Mouse (Mus musculus): ENCODE measurements at regions not wholly inside any gene's neighbourhood (a gene's known extent, or its start where the extent isn't known, plus 50 kb on each side); places are given as distances from the start of the nearest gene placed in this dataset.
"Not testable (repeated sequence)": the region's sequence is repeated elsewhere in the genome, so short reads cannot be mapped to it uniquely, and the experiment has no call there.

- DNase-seq (ENCODE audit: low spot score in 2 of 2) = peak; percentile 53 to 71
These were observed 68.3 kb downstream of the Hsp90b1 start for GRCm38 (mm10) chr10:86636953-86637376.

DNA sequence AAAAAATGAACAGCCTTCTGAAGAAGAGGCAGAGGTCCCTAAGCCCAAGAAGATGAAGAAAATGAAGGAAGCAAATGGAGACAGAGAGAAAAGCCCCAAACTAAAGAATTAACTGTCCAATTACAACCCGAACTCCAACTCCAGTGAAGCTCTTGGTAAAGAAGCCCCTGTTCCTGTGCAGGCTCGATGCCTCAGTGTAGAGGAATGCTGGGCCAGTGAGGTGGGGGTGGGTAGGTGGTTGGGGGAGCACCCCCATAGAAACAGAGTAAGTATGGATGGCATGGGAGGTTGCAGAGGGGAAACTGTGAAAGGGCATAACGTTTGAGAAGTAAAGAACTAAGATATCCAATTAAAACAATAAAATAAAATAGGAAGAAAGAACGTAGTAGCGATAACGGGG lies 68.8 kb downstream of the Hsp90b1 start:
- DNase-seq (ENCODE audit: low spot score in 2 of 2) = not testable (repeated sequence)

DNA sequence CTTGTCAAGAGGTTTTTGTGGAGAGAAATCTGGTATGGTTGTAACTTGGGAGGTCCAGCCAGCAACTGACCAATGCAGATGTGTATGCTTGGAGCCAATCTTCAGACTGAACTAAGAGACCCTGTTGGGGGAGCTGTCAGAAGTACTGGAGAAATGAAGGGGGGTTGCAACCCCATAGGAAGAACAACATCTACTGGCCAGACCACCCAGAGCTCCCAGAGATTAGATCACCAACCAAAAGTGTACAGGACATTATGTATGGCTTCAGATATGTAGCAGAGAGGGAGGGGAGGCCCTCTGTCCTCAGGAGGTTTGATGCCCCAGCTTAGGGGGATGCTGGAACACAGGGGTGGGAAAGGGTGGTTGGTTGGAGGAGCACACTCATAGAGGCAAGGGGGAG lies 78.6 kb downstream of the Hsp90b1 start:
- DNase-seq (ENCODE audit: low spot score in 2 of 2) = not testable (repeated sequence)

DNA sequence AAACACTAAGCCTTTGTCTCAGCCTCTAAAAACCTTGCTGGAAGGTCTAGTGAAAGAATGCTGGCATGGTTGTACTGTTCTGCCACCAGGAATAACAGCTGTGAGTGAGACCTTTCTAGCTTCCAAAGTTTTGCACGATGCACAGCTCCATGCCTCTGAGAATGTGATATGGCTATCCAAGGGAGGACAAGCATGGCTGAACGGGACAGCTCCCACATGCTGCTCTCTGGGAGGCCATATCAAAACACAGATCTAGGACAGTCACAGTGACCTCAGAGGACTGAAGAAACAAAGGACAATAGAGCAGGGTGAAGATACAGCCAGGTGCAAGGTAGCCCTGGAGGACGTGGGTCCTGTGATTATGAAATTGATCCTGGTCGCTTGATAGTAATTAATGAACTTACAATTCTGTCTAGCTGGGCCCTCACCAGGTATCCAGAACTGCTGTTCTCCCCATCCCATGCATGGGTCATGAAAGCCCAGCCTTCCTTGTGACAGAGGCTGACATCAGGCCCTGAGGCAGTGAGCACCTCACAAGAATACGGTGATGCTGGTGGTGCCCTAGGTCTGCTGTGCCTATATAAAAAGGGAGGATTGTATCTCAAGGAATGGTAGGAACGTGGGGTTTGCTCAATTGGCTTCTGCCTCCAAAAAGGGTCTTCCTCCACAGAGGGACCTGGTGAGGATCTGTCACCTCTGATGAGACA lies 87.2 kb downstream of the Hsp90b1 start:
- DNase-seq (ENCODE audit: low spot score in 2 of 2) = not testable (repeated sequence)

- not testable (repeated sequence) for DNase-seq (ENCODE audit: low spot score in 2 of 2)
These were observed 93.0 kb downstream of the Hsp90b1 start for GRCm38 (mm10) chr10:86612341-86612740.

DNA sequence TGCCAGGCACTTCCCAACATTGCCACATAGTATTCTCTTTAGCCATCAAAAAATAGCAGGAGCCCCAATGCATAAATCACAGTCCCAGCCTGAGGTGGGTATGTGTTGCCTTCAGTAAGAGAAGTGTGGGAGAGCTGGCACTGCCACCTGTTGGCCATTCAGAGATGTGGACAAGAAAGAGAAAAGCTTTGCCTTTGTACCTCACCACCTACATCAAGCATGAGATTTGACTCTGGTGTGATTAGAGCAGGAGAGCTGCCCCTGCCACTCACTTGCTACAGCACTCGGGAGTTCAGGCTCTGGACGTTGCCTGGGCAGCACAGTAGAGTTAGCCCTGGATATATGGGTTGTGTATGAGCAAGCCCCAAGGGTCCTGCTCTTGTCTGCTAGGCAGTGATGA lies 95.3 kb downstream of the Hsp90b1 start:
- peak in 1 of 2 experiments; percentile 2 for DNase-seq (ENCODE audit: low spot score in 2 of 2)

GRCm38 (mm10) chr10:86600843-86601242 lies 102.1 kb upstream of the Syn3 start:
- not testable (repeated sequence) for DNase-seq (ENCODE audit: low spot score in 2 of 2)

DNA sequence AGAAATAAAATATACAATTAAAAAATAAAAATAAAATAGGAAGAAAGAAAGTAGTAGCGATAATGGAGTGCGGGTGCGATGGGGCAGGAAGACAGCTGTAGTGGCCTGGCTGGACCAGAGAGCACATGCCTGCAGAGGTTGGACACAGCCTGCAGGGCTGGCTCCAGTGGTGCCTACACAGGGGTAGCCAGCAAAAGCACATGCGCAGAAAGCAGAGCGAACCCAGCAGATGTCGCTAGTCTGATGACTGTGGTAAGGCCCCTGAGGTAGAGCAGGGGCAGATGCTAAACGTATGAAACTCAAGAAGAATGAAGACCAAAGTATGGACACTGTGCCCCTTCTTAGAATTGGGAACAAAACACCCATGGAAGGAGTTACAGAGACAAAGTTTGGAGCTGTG lies 101.3 kb upstream of the Syn3 start:
- not testable (repeated sequence) for DNase-seq (ENCODE audit: low spot score in 2 of 2)

DNA sequence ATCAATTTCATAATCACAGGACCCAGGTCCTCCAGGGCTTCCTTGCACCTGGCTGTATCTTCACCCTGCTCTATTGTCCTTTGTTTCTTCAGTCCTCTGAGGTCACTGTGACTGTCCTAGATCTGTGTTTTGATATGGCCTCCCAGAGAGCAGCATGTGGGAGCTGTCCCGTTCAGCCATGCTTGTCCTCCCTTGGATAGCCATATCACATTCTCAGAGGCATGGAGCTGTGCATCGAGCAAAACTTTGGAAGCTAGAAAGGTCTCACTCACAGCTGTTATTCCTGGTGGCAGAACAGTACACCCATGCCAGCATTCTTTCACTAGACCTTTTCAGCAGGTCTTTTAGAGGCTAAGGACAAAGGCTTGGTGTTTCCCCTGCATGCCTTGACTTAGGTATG lies 91.5 kb upstream of the Syn3 start:
- not testable (repeated sequence) for DNase-seq (ENCODE audit: low spot score in 2 of 2)

GRCm38 (mm10) chr10:86566875-86567274 lies 68.2 kb upstream of the Syn3 start:
- DNase-seq (ENCODE audit: low spot score in 2 of 2) = not testable (repeated sequence)

- no peak for DNase-seq (ENCODE audit: low spot score in 2 of 2)
These were observed 57.1 kb upstream of the Syn3 start for GRCm38 (mm10) chr10:86555843-86556242.

Measured in urinary bladder, adult 18-20 months (tissue).